Mouse (Mus musculus): ENCODE measurements around the gene Ksr1. TPM values are rescaled to one million over a fixed set of nuclear protein-coding genes. Genes with fewer than 3 reads are reported as not detected.

Gene Ksr1
- polyA plus RNA-seq, 1 experiment from 2014 or later = 2.8 TPM

DNA sequence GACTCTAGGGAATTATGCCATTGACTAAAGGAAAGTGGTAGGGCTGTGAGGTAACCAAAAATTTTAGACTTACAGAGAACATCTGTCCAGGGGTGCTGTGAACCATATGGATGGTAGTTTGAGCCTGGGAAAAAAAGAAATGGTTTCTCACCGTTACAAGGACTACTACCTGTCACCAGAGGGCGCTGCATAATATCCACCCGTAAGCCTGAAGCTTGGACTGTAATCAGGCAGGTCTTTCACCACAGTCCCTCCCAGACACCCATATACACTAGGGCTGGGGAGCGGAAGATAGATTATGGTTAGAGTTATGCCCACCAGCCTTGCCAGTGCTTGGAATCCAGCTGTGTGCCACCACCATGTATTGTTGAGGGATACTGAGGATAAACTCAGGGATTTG, 178.8 kb downstream of the Ksr1 start:
- Histone ChIP-seq H3K36me3 (replicated peaks) (no peaks in the 10 kb centered on the region), H3K27me3 (ENCODE audit: poor library complexity, severe bottlenecking) (no peaks in the 10 kb centered on the region), H3K9me3 (no peaks in the 10 kb centered on the region), H3K27ac (no peak overlapping the region), H3K4me1 (peaks cover 4% of the 10 kb centered on the region), H3K4me3 (no peak overlapping the region)
- DNase-seq (ENCODE audit: extremely low spot score, low spot score) = peak; percentile 44
- 26% methylated on average over 4 of the region's 4 CpGs for WGBS

Other genes with a start within 250 kb of the Ksr1 start
- 0.89 and 0.93 TPM in 2 replicates for gene Nos2, start 225.6 kb downstream of the Ksr1 start, polyA plus RNA-seq (2016; fragmentation: Nextera tagmentation; extraction: Ambion mirVana)
- gene Lgals9, start 161.5 kb downstream of the Ksr1 start, polyA plus RNA-seq (2016; fragmentation: Nextera tagmentation; extraction: Ambion mirVana) = 2.0 and 2.6 TPM in 2 replicates
- gene Wsb1, start 108.3 kb upstream of the Ksr1 start, polyA plus RNA-seq (2016; fragmentation: Nextera tagmentation; extraction: Ambion mirVana) = 256 and 266 TPM in 2 replicates
- gene Gm9964, start 150.5 kb upstream of the Ksr1 start, polyA plus RNA-seq (2016; fragmentation: Nextera tagmentation; extraction: Ambion mirVana) = 0.22 TPM in 1 of 2 replicates, not detected in the other
- 6.0 and 7.4 TPM in 2 replicates for gene Nf1, start 193.3 kb upstream of the Ksr1 start, polyA plus RNA-seq (2016; fragmentation: Nextera tagmentation; extraction: Ambion mirVana)